Mouse (Mus musculus): ENCODE data around the gene Cdc42bpa. TPM values are rescaled to one million over a fixed set of nuclear protein-coding genes. Genes with fewer than 3 reads are reported as not detected.

The Cdc42bpa gene
- total and polyA plus RNA-seq, 3 experiments: 11.1 to 41.5 (median 40.8) TPM

- Histone ChIP-seq H3K9ac (ENCODE audit: low read depth, low read length) (no peak overlapping the region), H3K27me3 (ENCODE audit: control insufficient read depth, insufficient read depth, low read length) (no peaks in the 10 kb centered on the region), H3K27ac (no peak overlapping the region), H3K79me2 (replicated peaks; ENCODE audit: control insufficient read depth, insufficient read depth, low read length) (no peaks in the 10 kb centered on the region), H3K4me3 (no peak overlapping the region), H3K4me1 (ENCODE audit: control insufficient read depth, insufficient read depth, low read length) (no peaks in the 10 kb centered on the region), H3K36me3 (ENCODE audit: control insufficient read depth, insufficient read depth, low read length) (no peaks in the 10 kb centered on the region)
- no peak for TF ChIP-seq CTCF (IDR thresholded peaks at IDR 0.05)
- TF ChIP-seq POLR2A (IDR thresholded peaks at IDR 0.05; ENCODE audit: insufficient read depth, low read depth, low read length): no peak
- no peak for TF ChIP-seq EP300 (IDR thresholded peaks at IDR 0.05; ENCODE audit: insufficient read depth, low read depth, low read length)
- no peak for DNase-seq
- intact Hi-C loops (cut with DNase I): no loop called here
- WGBS: 83% methylated on average over 3 of the region's 3 CpGs
Measured at GRCm38 (mm10) chr1:179953251-179953650, 7.0 kb upstream of the Cdc42bpa start.

- 82% methylated on average over 3 of the region's 3 CpGs for WGBS
- intact Hi-C loops (cut with DNase I): loop anchor here (5.0 kb wide), 1 partner anchor 155 kb away; the partner anchor contains the start of genes Ahctf1 and Gm10518
- H3K79me2 ChIP-seq (replicated peaks; ENCODE audit: control insufficient read depth, insufficient read depth, low read length): peaks cover 1% of the 10 kb centered on the region
- H3K27me3 ChIP-seq (ENCODE audit: control insufficient read depth, insufficient read depth, low read length): no peaks in the 10 kb centered on the region
- H3K4me1 ChIP-seq (ENCODE audit: control insufficient read depth, insufficient read depth, low read length): peaks cover 4% of the 10 kb centered on the region
- DNase-seq: no peak
- no peak overlapping the region for H3K4me3 ChIP-seq
- H3K36me3 ChIP-seq (ENCODE audit: control insufficient read depth, insufficient read depth, low read length): peaks cover 3% of the 10 kb centered on the region
- no peak overlapping the region; the same call in 1 of the 2 replicates for H3K27ac ChIP-seq
- TF ChIP-seq EP300 (IDR thresholded peaks at IDR 0.05; ENCODE audit: insufficient read depth, low read depth, low read length) (no peak), CTCF (IDR thresholded peaks at IDR 0.05) (no peak)
- no peak overlapping the region for H3K9ac ChIP-seq (ENCODE audit: low read depth, low read length)
Measured at GRCm38 (mm10) chr1:179957431-179957830, 2.8 kb upstream of the Cdc42bpa start.

GRCm38 (mm10) chr1:179958871-179959720, 1.2 kb upstream of the Cdc42bpa start:
- peaks cover 1% of the 10 kb centered on the region for H3K79me2 ChIP-seq (replicated peaks; ENCODE audit: control insufficient read depth, insufficient read depth, low read length)
- H3K4me3 ChIP-seq: peak overlapping the region; percentile 70
- 13% methylated on average over 41 of the region's 41 CpGs for WGBS
- peak overlapping the region; percentile 97 for H3K27ac ChIP-seq
- TF ChIP-seq POLR2A (IDR thresholded peaks at IDR 0.05; ENCODE audit: insufficient read depth, low read depth, low read length): no peak
- no peak for TF ChIP-seq EP300 (IDR thresholded peaks at IDR 0.05; ENCODE audit: insufficient read depth, low read depth, low read length)
- no peak for TF ChIP-seq CTCF (IDR thresholded peaks at IDR 0.05)
- peak overlapping the region; percentile 97 for H3K9ac ChIP-seq (ENCODE audit: low read depth, low read length)
- DNase-seq: no peak
- peaks cover 5% of the 10 kb centered on the region for H3K36me3 ChIP-seq (ENCODE audit: control insufficient read depth, insufficient read depth, low read length)
- intact Hi-C loops (cut with DNase I): loop anchor here (5.0 kb wide), 1 partner anchor 157 kb away; the partner anchor contains the start of genes Ahctf1 and Gm10518
- no peaks in the 10 kb centered on the region for H3K27me3 ChIP-seq (ENCODE audit: control insufficient read depth, insufficient read depth, low read length)
- peaks cover 5% of the 10 kb centered on the region for H3K4me1 ChIP-seq (ENCODE audit: control insufficient read depth, insufficient read depth, low read length)

GRCm38 (mm10) chr1:179960543-179960876, 238 bp downstream of the Cdc42bpa start:
- DNase-seq: no peak
- intact Hi-C loops (cut with DNase I): loop anchor here (2.0 kb wide), 1 partner anchor 98 kb away; no protein-coding TSS in a partner anchor
- Histone ChIP-seq H3K27ac (peak overlapping the region; percentile 97), H3K4me3 (peak overlapping the region; percentile 84), H3K79me2 (replicated peaks; ENCODE audit: control insufficient read depth, insufficient read depth, low read length) (peaks cover 1% of the 10 kb centered on the region), H3K9ac (ENCODE audit: low read depth, low read length) (peak overlapping the region; percentile 90), H3K36me3 (ENCODE audit: control insufficient read depth, insufficient read depth, low read length) (peaks cover 5% of the 10 kb centered on the region), H3K4me1 (ENCODE audit: control insufficient read depth, insufficient read depth, low read length) (peaks cover 5% of the 10 kb centered on the region), H3K27me3 (ENCODE audit: control insufficient read depth, insufficient read depth, low read length) (no peaks in the 10 kb centered on the region)
- WGBS: 0% methylated on average over 9 of the region's 9 CpGs
- no peak for TF ChIP-seq POLR2A (IDR thresholded peaks at IDR 0.05; ENCODE audit: insufficient read depth, low read depth, low read length)
- no peak for TF ChIP-seq EP300 (IDR thresholded peaks at IDR 0.05; ENCODE audit: insufficient read depth, low read depth, low read length)

GRCm38 (mm10) chr1:179960882-179961698, 818 bp downstream of the Cdc42bpa start:
- no peak for DNase-seq
- no peaks in the 10 kb centered on the region for H3K27me3 ChIP-seq (ENCODE audit: control insufficient read depth, insufficient read depth, low read length)
- peak overlapping the region; percentile 62 for H3K9ac ChIP-seq (ENCODE audit: low read depth, low read length)
- 3% methylated on average over 16 of the region's 16 CpGs for WGBS
- H3K27ac ChIP-seq: peak overlapping the region; percentile 97
- peak overlapping the region; percentile 84 for H3K4me3 ChIP-seq
- H3K36me3 ChIP-seq (ENCODE audit: control insufficient read depth, insufficient read depth, low read length): peaks cover 5% of the 10 kb centered on the region
- no peak for TF ChIP-seq EP300 (IDR thresholded peaks at IDR 0.05; ENCODE audit: insufficient read depth, low read depth, low read length)
- TF ChIP-seq POLR2A (IDR thresholded peaks at IDR 0.05; ENCODE audit: insufficient read depth, low read depth, low read length): no peak
- TF ChIP-seq CTCF (IDR thresholded peaks at IDR 0.05): no peak
- intact Hi-C loops (cut with DNase I): loop anchor here (2.0 kb wide), 1 partner anchor 98 kb away; no protein-coding TSS in a partner anchor
- H3K79me2 ChIP-seq (replicated peaks; ENCODE audit: control insufficient read depth, insufficient read depth, low read length): peaks cover 1% of the 10 kb centered on the region
- H3K4me1 ChIP-seq (ENCODE audit: control insufficient read depth, insufficient read depth, low read length): peaks cover 5% of the 10 kb centered on the region

All from heart, adult 2 months (tissue).